Mouse (Mus musculus): Measurements from ENCODE around the gene Cldn34c2.
"Not testable (repeated sequence)": the region's sequence is repeated elsewhere in the genome, so short reads cannot be mapped to it uniquely, and the experiment has no call there.

Cldn34c2 gene

DNA sequence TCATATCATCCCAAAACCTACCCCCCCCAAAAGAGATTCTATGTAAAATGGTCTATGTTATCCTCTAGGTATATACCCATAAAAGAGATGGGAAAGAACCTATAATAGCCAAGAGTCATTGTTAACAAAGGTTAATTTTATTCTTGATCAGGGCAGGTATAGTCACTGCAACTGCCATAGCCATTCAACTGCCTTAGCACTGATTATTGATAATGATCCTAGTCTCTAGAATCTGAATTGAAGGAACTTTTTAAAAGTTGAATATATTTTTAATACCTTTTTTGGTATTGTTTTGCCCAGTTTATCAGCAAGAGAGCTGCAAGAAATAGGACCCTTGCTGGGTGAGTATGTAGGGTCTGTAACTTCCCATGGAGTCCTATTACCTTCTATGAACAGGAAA lies at the start of gene Cldn34c2:
Gene Cldn34c2 (plus strand): TSS at position 301 of the 400 bp plus-strand sequence.
- not testable (repeated sequence) for DNase-seq (ENCODE audit: low spot score)

DNA sequence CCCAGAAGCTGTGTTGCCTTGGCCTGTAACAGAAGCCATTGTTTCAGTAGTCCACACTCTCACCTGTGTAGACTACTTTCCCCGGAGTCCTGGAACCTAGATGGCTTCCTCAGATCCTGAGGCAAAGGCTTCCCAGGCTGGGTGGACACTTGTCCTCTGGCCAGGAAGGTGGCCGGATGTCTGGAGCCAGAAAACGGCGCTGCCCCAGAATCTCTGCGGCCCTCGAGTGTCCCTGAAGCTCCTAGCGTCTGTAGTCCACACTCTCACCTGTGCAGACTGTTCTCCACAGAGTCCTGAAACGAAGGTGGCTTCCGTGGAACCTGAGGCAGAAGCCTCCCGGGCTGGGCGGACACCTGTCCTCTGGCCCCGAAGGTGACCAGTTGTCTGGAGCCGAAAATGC lies 30.1 kb upstream of the Cldn34c2 start:
- not testable (repeated sequence) for DNase-seq (ENCODE audit: low spot score)

DNA sequence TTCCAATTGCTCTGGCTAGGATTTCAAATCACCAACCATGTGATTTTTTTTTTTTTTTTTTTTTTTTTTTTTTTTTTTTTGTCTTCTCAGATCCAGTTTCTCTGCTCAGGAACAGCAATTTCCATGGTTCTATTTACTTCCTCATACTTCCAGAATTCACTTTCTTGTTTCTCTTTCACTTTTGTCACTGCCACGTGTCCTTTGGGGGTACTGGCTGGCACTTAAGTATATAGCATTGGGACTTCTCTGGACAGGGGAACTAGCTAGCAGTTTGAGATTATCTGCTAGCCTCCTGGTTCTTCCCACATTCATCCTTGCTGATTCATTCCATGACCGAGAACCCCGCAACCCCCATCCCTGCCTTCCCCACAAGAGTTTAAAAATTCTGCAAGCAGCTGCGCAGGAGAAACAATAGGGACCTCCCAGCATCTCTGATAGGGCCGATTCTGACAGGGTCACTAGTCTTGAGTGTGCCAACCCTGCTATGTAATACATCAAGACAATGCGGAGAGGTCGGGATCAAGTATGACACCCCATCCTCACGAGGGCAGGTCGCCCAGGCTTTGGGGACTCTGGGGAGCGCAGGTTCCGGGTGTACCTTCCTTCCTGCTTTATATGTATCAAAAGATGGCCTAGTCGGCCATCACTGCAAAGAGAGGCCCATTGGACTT lies 30.8 kb downstream of the Cldn34c2 start:
- DNase-seq (ENCODE audit: low spot score) = peak; percentile 0

Measured in layer of hippocampus, adult 11-12 months (tissue).